Mouse (Mus musculus): ENCODE results near the gene Mapt. TPM values are rescaled to one million over a fixed set of nuclear protein-coding genes. Genes with fewer than 3 reads are reported as not detected.

The Mapt gene
- polyA plus RNA-seq, 1 experiment = 275 TPM

DNA sequence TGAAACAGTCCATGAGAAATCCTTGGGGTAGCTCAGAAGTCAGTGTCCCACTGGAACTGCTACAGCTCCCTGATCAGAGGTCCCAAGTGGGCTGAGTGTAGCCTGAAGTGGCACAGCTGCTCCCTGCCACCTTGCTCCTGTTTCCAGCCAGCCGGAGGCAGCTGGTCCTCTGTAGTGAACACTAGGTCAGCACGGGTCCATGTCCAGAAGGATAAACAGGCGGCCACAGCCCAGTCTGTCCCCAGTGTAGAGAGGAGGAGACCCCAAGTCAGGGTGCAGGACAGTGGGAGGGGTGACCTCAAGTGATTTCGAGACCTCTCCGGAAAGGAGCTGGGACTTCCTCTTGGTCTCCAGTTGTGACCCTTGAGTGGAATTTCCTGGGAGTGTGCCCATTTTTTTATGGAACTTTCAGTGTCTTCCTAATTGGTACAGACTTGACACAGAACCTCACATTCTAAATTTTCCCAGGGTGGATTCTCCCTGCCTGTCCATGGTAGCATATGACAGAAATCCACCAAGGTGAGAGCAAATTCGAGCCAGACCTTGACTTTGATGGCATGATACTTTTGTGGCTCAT is 16.0 kb downstream of the Mapt start:
- DNase-seq = no peak
- 44% methylated on average over 6 of the region's 6 CpGs for WGBS
- no peak overlapping the region for H3K4me3 ChIP-seq (replicated peaks; ENCODE audit: insufficient read depth, low read depth, low read length)
- H3K27ac ChIP-seq (ENCODE audit: insufficient read depth, low read length) = peak overlapping the region; percentile 5; the same call in 1 of the 2 replicates
- no peak for TF ChIP-seq CTCF (IDR thresholded peaks at IDR 0.05; ENCODE audit: borderline replicate concordance, insufficient read depth, low read depth, low read length)
- TF ChIP-seq POLR2A (IDR thresholded peaks at IDR 0.05; ENCODE audit: borderline replicate concordance, insufficient read depth, low read length) = no peak
- no peaks in the 10 kb centered on the region for H3K27me3 ChIP-seq (ENCODE audit: control insufficient read depth, insufficient read depth, low read length)
- peaks cover 47% of the 10 kb centered on the region for H3K4me1 ChIP-seq (ENCODE audit: control insufficient read depth, insufficient read depth, low read length)

GRCm38 (mm10) chr11:104249420-104249819 is 18.2 kb downstream of the Mapt start:
- Histone ChIP-seq H3K4me3 (replicated peaks; ENCODE audit: insufficient read depth, low read depth, low read length) (no peak overlapping the region), H3K4me1 (ENCODE audit: control insufficient read depth, insufficient read depth, low read length) (peaks cover 53% of the 10 kb centered on the region), H3K27ac (ENCODE audit: insufficient read depth, low read length) (peak overlapping the region; percentile 65), H3K27me3 (ENCODE audit: control insufficient read depth, insufficient read depth, low read length) (no peaks in the 10 kb centered on the region)
- 8% methylated on average over 8 of the region's 8 CpGs for WGBS
- TF ChIP-seq POLR2A (IDR thresholded peaks at IDR 0.05; ENCODE audit: borderline replicate concordance, insufficient read depth, low read length) = no peak
- TF ChIP-seq CTCF (IDR thresholded peaks at IDR 0.05; ENCODE audit: borderline replicate concordance, insufficient read depth, low read depth, low read length) = no peak
- DNase-seq = peak; percentile 58 to 70

DNA sequence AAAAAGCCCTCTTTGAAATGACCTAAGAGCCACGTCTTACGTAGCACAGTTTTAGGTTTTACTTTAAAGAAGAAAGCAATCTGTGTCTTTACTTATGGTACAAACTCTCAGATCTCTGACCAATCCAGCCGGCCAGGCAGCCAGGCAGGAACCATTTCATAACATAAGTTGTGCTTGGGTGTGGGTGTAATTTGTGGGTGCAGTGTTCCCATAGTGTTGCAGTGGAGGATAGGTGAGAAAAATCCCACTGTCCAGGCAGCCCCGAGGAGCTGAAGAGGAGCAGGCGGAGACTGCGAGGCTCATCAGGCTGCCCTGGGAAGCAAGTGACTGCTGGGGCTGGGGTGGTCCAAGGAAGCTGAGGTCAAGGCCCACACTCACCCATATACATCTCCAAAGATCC is 19.9 kb downstream of the Mapt start:
- Histone ChIP-seq H3K27me3 (ENCODE audit: control insufficient read depth, insufficient read depth, low read length) (no peaks in the 10 kb centered on the region), H3K4me1 (ENCODE audit: control insufficient read depth, insufficient read depth, low read length) (peaks cover 61% of the 10 kb centered on the region), H3K4me3 (replicated peaks; ENCODE audit: insufficient read depth, low read depth, low read length) (no peak overlapping the region), H3K27ac (ENCODE audit: insufficient read depth, low read length) (no peak overlapping the region; the same call in 1 of the 2 replicates)
- WGBS = 71% methylated on average over 6 of the region's 6 CpGs
- TF ChIP-seq CTCF (IDR thresholded peaks at IDR 0.05; ENCODE audit: borderline replicate concordance, insufficient read depth, low read depth, low read length) (no peak), POLR2A (IDR thresholded peaks at IDR 0.05; ENCODE audit: borderline replicate concordance, insufficient read depth, low read length) (no peak)
- no peak for DNase-seq

- TF ChIP-seq POLR2A (IDR thresholded peaks at IDR 0.05; ENCODE audit: borderline replicate concordance, insufficient read depth, low read length) (no peak), CTCF (IDR thresholded peaks at IDR 0.05; ENCODE audit: borderline replicate concordance, insufficient read depth, low read depth, low read length) (no peak)
- H3K4me3 ChIP-seq (replicated peaks; ENCODE audit: insufficient read depth, low read depth, low read length) = no peak overlapping the region
- DNase-seq = no peak
- H3K27me3 ChIP-seq (ENCODE audit: control insufficient read depth, insufficient read depth, low read length) = no peaks in the 10 kb centered on the region
- peaks cover 56% of the 10 kb centered on the region for H3K4me1 ChIP-seq (ENCODE audit: control insufficient read depth, insufficient read depth, low read length)
- no peak overlapping the region for H3K27ac ChIP-seq (ENCODE audit: insufficient read depth, low read length)
- 59% methylated on average over 3 of the region's 3 CpGs for WGBS
Measured at GRCm38 (mm10) chr11:104252094-104252493, 20.9 kb downstream of the Mapt start.

DNA sequence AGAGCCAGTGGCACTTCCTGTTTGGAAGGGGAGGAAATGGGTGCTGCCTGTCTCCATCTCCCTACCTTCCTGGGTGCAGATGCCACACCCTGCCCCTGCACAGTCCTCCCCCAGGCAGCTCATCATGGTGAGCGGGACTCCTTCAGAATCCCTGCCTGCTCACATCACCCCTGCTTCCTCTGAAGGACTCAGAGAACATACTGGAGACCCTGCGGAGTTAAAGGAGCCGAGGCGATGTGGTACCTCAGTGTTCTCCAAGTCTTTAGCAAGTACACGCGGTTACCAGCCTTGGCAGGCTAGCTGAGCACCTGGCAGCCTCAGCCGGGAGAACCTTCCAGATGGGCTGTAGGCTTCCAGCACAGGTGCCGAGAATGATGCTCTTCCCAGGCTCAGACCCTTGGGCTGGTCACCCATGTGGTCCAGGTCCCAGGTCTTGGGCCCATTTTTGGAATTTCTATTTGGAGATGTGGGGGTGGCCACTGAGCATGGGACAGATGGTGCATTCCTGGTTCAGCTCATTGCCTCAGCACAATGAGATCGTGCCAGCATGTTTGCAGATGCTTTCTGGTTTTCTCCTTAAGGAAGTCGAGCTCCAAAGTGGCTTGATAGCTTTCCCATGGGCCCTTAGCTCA is 23.3 kb downstream of the Mapt start:
- DNase-seq = peak; percentile 82 to 87
- H3K4me1 ChIP-seq (ENCODE audit: control insufficient read depth, insufficient read depth, low read length) = peaks cover 54% of the 10 kb centered on the region
- H3K4me3 ChIP-seq (replicated peaks; ENCODE audit: insufficient read depth, low read depth, low read length) = no peak overlapping the region
- TF ChIP-seq POLR2A (IDR thresholded peaks at IDR 0.05; ENCODE audit: borderline replicate concordance, insufficient read depth, low read length) = no peak
- TF ChIP-seq CTCF (IDR thresholded peaks at IDR 0.05; ENCODE audit: borderline replicate concordance, insufficient read depth, low read depth, low read length) = no peak
- H3K27me3 ChIP-seq (ENCODE audit: control insufficient read depth, insufficient read depth, low read length) = no peaks in the 10 kb centered on the region
- 5% methylated on average over 10 of the region's 10 CpGs for WGBS
- H3K27ac ChIP-seq (ENCODE audit: insufficient read depth, low read length) = peak overlapping the region; percentile 57

DNA sequence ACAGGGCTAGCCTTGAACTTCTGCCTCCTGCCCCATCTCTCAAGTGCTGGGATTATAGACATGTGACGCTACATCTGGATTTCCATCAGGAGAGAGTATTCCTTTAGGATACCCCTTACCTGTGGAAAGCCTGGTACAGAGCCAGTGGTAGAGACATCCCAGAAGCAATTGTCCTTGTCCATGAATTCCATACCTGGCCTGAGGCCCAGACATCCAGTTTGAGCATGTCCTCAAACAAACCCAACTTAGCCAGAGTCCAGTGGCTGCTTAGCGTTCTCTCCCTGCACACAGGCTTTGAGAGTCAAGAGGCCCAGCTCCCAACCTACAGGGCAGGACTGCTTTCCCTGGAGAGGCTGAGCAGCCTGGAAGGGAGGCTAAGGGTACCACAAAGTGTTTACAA is 25.0 kb downstream of the Mapt start:
- DNase-seq = no peak
- Histone ChIP-seq H3K27me3 (ENCODE audit: control insufficient read depth, insufficient read depth, low read length) (no peaks in the 10 kb centered on the region), H3K27ac (ENCODE audit: insufficient read depth, low read length) (peak overlapping the region; percentile 20; the same call in 1 of the 2 replicates), H3K4me3 (replicated peaks; ENCODE audit: insufficient read depth, low read depth, low read length) (no peak overlapping the region), H3K4me1 (ENCODE audit: control insufficient read depth, insufficient read depth, low read length) (peaks cover 51% of the 10 kb centered on the region)
- no peak for TF ChIP-seq CTCF (IDR thresholded peaks at IDR 0.05; ENCODE audit: borderline replicate concordance, insufficient read depth, low read depth, low read length)
- no peak for TF ChIP-seq POLR2A (IDR thresholded peaks at IDR 0.05; ENCODE audit: borderline replicate concordance, insufficient read depth, low read length)
- 50% methylated on average over 2 of the region's 2 CpGs for WGBS

DNA sequence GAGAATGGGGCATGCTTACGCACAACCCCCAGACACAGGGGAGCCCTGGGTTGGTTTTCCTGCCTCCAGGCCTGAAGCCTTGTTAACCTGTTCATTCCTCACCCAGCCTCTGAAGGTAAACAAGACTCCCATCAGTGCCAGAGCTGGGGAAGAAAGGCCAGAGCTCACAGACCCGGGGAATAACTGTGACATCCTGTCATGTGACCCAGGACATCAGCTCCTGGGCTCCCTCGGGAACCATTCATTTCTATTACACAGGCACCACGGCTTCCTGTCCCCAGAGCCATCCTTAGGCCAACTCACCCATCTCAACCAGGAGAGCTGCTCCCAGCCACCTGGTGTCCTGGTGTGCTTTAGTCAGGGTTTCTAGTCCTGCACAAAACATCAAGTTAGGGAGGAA is 27.8 kb downstream of the Mapt start:
- WGBS = 29% methylated on average over 4 of the region's 4 CpGs
- Histone ChIP-seq H3K4me3 (replicated peaks; ENCODE audit: insufficient read depth, low read depth, low read length) (no peak overlapping the region), H3K27ac (ENCODE audit: insufficient read depth, low read length) (peak overlapping the region; percentile 46; the same call in 1 of the 2 replicates), H3K27me3 (ENCODE audit: control insufficient read depth, insufficient read depth, low read length) (no peaks in the 10 kb centered on the region), H3K4me1 (ENCODE audit: control insufficient read depth, insufficient read depth, low read length) (peaks cover 44% of the 10 kb centered on the region)
- DNase-seq = no peak
- no peak for TF ChIP-seq POLR2A (IDR thresholded peaks at IDR 0.05; ENCODE audit: borderline replicate concordance, insufficient read depth, low read length)

- TF ChIP-seq POLR2A (IDR thresholded peaks at IDR 0.05; ENCODE audit: borderline replicate concordance, insufficient read depth, low read length) = no peak
- no peak for TF ChIP-seq CTCF (IDR thresholded peaks at IDR 0.05; ENCODE audit: borderline replicate concordance, insufficient read depth, low read depth, low read length)
- Histone ChIP-seq H3K27ac (ENCODE audit: insufficient read depth, low read length) (no peak overlapping the region), H3K4me1 (ENCODE audit: control insufficient read depth, insufficient read depth, low read length) (peaks cover 34% of the 10 kb centered on the region), H3K4me3 (replicated peaks; ENCODE audit: insufficient read depth, low read depth, low read length) (no peak overlapping the region), H3K27me3 (ENCODE audit: control insufficient read depth, insufficient read depth, low read length) (no peaks in the 10 kb centered on the region)
- no peak for DNase-seq
- 78% methylated on average over 6 of the region's 6 CpGs for WGBS
Measured at GRCm38 (mm10) chr11:104264683-104265082, 33.5 kb downstream of the Mapt start.
